Mouse (Mus musculus) myocyte (in vitro differentiated cells): ENCODE results near the gene Rs1. TPM values are rescaled to one million over a fixed set of nuclear protein-coding genes. Genes with fewer than 3 reads are reported as not detected.

ENCODE experiments used
- H3K27me3 ChIP-seq: one replicate; pipeline ENCODE4 v1.6.1; 2011; ENCODE audit not compliant: control insufficient read depth, insufficient read depth, insufficient read length
- H3K36me3 ChIP-seq: one replicate; pipeline ENCODE4 v1.6.1; 2011; ENCODE audit not compliant: control insufficient read depth, insufficient read depth
- H3K4me2 ChIP-seq: one replicate; pipeline ENCODE4 v1.6.1; 2011; ENCODE audit warnings: low read depth, control low read depth
- H3K4me3 ChIP-seq: one replicate; pipeline ENCODE4 v1.5.1; 2011; ENCODE audit warnings: mild to moderate bottlenecking, control low read depth, moderate library complexity
- H3K79me2 ChIP-seq: one replicate; pipeline ENCODE4 v1.6.1; 2011; ENCODE audit not compliant: control insufficient read depth, insufficient read depth
- H3ac ChIP-seq: one replicate; pipeline ENCODE4 v1.6.1; 2011; ENCODE audit not compliant: control insufficient read depth, insufficient read length
- CEBPB ChIP-seq: IDR thresholded peaks from 2 replicates; pipeline ENCODE4 v1.6.1; 2011; ENCODE audit warnings: mild to moderate bottlenecking, moderate library complexity; ENCODE audit not compliant: poor library complexity, insufficient read depth, severe bottlenecking
- E2F4 ChIP-seq: IDR thresholded peaks from one replicate; pipeline ENCODE4 v1.6.1; 2011; ENCODE audit warnings: mild to moderate bottlenecking, control low read depth, moderate library complexity; ENCODE audit not compliant: insufficient read depth
- MAX ChIP-seq: IDR thresholded peaks from one replicate; pipeline ENCODE4 v1.6.1; 2011; ENCODE audit warnings: low read depth, mild to moderate bottlenecking, control low read depth
- MYOD1 ChIP-seq, 3 experiments: IDR thresholded peaks; one replicate each; pipeline ENCODE4 v1.6.1; 2011; ENCODE audit warnings: control low read depth in 2 of 3, low read depth in 2 of 3, mild to moderate bottlenecking in 2 of 3, moderate library complexity in 1 of 3; ENCODE audit not compliant: insufficient read length in 2 of 3, control insufficient read depth in 1 of 3
- MYOG ChIP-seq, 3 experiments: IDR thresholded peaks; one replicate each; pipeline ENCODE4 v1.6.1; 2011; ENCODE audit warnings: control low read depth in 2 of 3, low read depth in 2 of 3, mild to moderate bottlenecking in 2 of 3; ENCODE audit not compliant: insufficient read length in 2 of 3, control insufficient read depth in 1 of 3, insufficient read depth in 1 of 3
- POLR2A ChIP-seq: IDR thresholded peaks from one replicate; pipeline ENCODE4 v1.6.1; 2011; ENCODE audit warnings: low read depth, mild to moderate bottlenecking, control low read depth, moderate library complexity; ENCODE audit not compliant: insufficient read length
- POLR2AphosphoS2 ChIP-seq: IDR thresholded peaks from one replicate; pipeline ENCODE4 v1.6.1; 2011; ENCODE audit warnings: low read depth, control low read depth; ENCODE audit not compliant: insufficient read length
- REST ChIP-seq: IDR thresholded peaks from one replicate; pipeline ENCODE4 v1.6.1; 2011; ENCODE audit warnings: mild to moderate bottlenecking, control low read depth, moderate library complexity; ENCODE audit not compliant: insufficient read depth, insufficient read length
- SRF ChIP-seq: IDR thresholded peaks from one replicate; pipeline ENCODE4 v1.6.1; 2011; ENCODE audit warnings: low read depth; ENCODE audit not compliant: control insufficient read depth, insufficient read length
- TCF12 ChIP-seq: IDR thresholded peaks from one replicate; pipeline ENCODE4 v1.6.1; 2011; ENCODE audit warnings: mild to moderate bottlenecking, control low read depth; ENCODE audit not compliant: poor library complexity, insufficient read depth, severe bottlenecking
- TCF3 ChIP-seq: IDR thresholded peaks from one replicate; pipeline ENCODE4 v1.6.1; 2011; ENCODE audit warnings: low read depth, control low read depth; ENCODE audit not compliant: insufficient read length
- USF1 ChIP-seq: IDR thresholded peaks from one replicate; pipeline ENCODE4 v1.6.1; 2011; ENCODE audit warnings: low read depth, mild to moderate bottlenecking, control low read depth, moderate library complexity
- polyA plus RNA-seq: library from polyadenylated mRNA; unstranded; fragments of >200 nt; fragmentation: generic; extraction: Trizol; gene quantifications from one replicate; pipeline ENCODE4 v1.2.1, GENCODE M21; 2012; ENCODE audit warnings: missing spikeins

Rs1 gene
- polyA plus RNA-seq, 1 experiment: 0.02 TPM

DNA sequence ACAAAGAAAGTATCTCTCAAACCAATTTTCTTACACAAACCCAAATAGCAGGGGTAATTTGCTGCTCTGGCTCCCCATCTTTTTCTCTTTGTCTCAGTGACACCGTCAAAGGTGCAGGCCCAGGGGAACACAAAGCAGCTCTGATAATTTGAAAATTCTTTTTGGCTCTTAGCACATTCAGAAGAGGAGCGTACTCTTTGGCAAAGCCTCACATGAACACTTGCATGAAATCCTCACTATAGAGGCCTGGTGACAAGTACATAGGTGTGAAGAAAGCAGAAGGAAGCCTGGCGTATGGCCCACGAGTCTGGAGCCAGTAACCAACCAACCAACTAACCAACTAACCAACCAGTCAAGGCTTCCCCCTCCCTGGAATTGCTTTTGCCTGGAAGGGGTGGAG lies 27.1 kb downstream of the Rs1 start:
- no peak overlapping the region for H3ac ChIP-seq
- no peak overlapping the region for H3K4me3 ChIP-seq
- H3K4me2 ChIP-seq: no peak overlapping the region
- no peaks in the 10 kb centered on the region for H3K36me3 ChIP-seq
- H3K79me2 ChIP-seq: no peaks in the 10 kb centered on the region
- no peaks in the 10 kb centered on the region for H3K27me3 ChIP-seq
- TF ChIP-seq E2F4 (no peak), MAX (no peak)

GRCm38 (mm10) chrX:160804409-160805150 lies 36.8 kb downstream of the Rs1 start:
- Histone ChIP-seq H3K36me3 (no peaks in the 10 kb centered on the region), H3K79me2 (no peaks in the 10 kb centered on the region), H3K27me3 (no peaks in the 10 kb centered on the region), H3K4me2 (no peak overlapping the region), H3ac (no peak overlapping the region), H3K4me3 (no peak overlapping the region)
- TF ChIP-seq CEBPB: no peak
- no peak for TF ChIP-seq TCF3
- TF ChIP-seq SRF: no peak
- no peak for TF ChIP-seq POLR2AphosphoS2
- no peak for TF ChIP-seq POLR2A
- TF ChIP-seq E2F4: no peak
- TF ChIP-seq TCF12: no peak
- no peak for TF ChIP-seq USF1
- TF ChIP-seq REST: no peak
- no peak for TF ChIP-seq MYOD1 (IDR thresholded peaks at IDR 0.05; ENCODE audit: control insufficient read depth in 1 of 3, insufficient read length in 2 of 3, low read depth in 2 of 3)
- TF ChIP-seq MYOG (IDR thresholded peaks at IDR 0.05; ENCODE audit: control insufficient read depth in 1 of 3, insufficient read depth in 1 of 3, insufficient read length in 2 of 3, low read depth in 2 of 3): no peak
- TF ChIP-seq MAX: no peak

- no peaks in the 10 kb centered on the region for H3K27me3 ChIP-seq
- H3K36me3 ChIP-seq: no peaks in the 10 kb centered on the region
- TF ChIP-seq REST: no peak
- TF ChIP-seq POLR2AphosphoS2: no peak
- no peak for TF ChIP-seq CEBPB
- TF ChIP-seq SRF: no peak
- H3ac ChIP-seq: no peak overlapping the region
- H3K4me3 ChIP-seq: no peak overlapping the region
- H3K79me2 ChIP-seq: no peaks in the 10 kb centered on the region
- no peak overlapping the region for H3K4me2 ChIP-seq
These were observed 40.4 kb downstream of the Rs1 start for GRCm38 (mm10) chrX:160808226-160808625.

Other genes with a start within 250 kb of the Rs1 start
- 1.1 TPM for gene Ppef1, start 32.2 kb upstream of the Rs1 start, polyA plus RNA-seq
- gene Gja6, start 139.0 kb downstream of the Rs1 start, polyA plus RNA-seq: 0.19 TPM
- gene Cdkl5, start 226.7 kb downstream of the Rs1 start, polyA plus RNA-seq: 0.43 TPM